Mouse (Mus musculus) CH12.LX (cell line): ENCODE results near the gene Ankrd33. TPM values are rescaled to one million over a fixed set of nuclear protein-coding genes. Genes with fewer than 3 reads are reported as not detected.

Source experiments
- DNase-seq: peaks from one replicate; pipeline ENCODE4 v3.0.0-alpha.2; 2013; ENCODE audit errors: extremely low read depth
- H3K27ac ChIP-seq: 2 replicates; pipeline ENCODE4 v1.5.1; 2012; ENCODE audit warnings: low read depth, mild to moderate bottlenecking, control low read depth, moderate library complexity; ENCODE audit not compliant: insufficient read depth
- H3K27me3 ChIP-seq: replicated peaks from 2 replicates; pipeline ENCODE3; 2012; ENCODE audit warnings: inconsistent platforms
- H3K36me3 ChIP-seq, 2 experiments: replicated peaks in 1 of 2; 2 replicates each; pipeline versions ENCODE3 to v1.6.1; 2012; ENCODE audit warnings: inconsistent platforms in 1 of 2, low read length in 1 of 2, mild to moderate bottlenecking in 1 of 2, mixed read lengths in 1 of 2, moderate library complexity in 1 of 2; ENCODE audit not compliant: control insufficient read depth in 1 of 2, insufficient read depth in 1 of 2
- H3K4me1 ChIP-seq, 2 experiments: 2 replicates each; pipeline ENCODE4 v1.6.1; 2012; ENCODE audit warnings: inconsistent platforms in 1 of 2, moderate library complexity in 1 of 2; ENCODE audit not compliant: insufficient read depth in 2 of 2, control insufficient read depth in 1 of 2
- H3K4me2 ChIP-seq: 2 replicates; pipeline ENCODE4 v1.6.1; 2012; ENCODE audit warnings: low read depth, mild to moderate bottlenecking, control low read depth; ENCODE audit not compliant: poor library complexity, insufficient read depth, severe bottlenecking
- H3K4me3 ChIP-seq, 3 experiments: fragments of 150-350 bp in 1 of 3; sonication (generic) in 1 of 3; replicated peaks in 1 of 3; 2 replicates each; pipeline versions ENCODE3 to v1.5.1; 2011 to 2012; ENCODE audit warnings: low read depth in 2 of 3, low read length in 2 of 3, mild to moderate bottlenecking in 2 of 3, moderate library complexity in 2 of 3, control low read depth in 1 of 3, improper control_type of control experiment in 1 of 3, inconsistent platforms in 1 of 3, mixed read lengths in 1 of 3; ENCODE audit not compliant: poor library complexity in 1 of 3
- H3K79me2 ChIP-seq: replicated peaks from 2 replicates; pipeline ENCODE4 v1.6.1; 2012; ENCODE audit warnings: mild to moderate bottlenecking, moderate library complexity; ENCODE audit not compliant: control insufficient read depth, poor library complexity, insufficient read depth, severe bottlenecking; ENCODE audit errors: extremely low read depth
- H3K9ac ChIP-seq: 2 replicates; pipeline ENCODE4 v1.6.1; 2012; ENCODE audit warnings: low read depth, mild to moderate bottlenecking, control low read depth, moderate library complexity; ENCODE audit not compliant: insufficient read depth
- H3K9me3 ChIP-seq: replicated peaks from 2 replicates; pipeline ENCODE3; 2012; ENCODE audit warnings: low read length, inconsistent platforms, mixed read lengths
- CHD1 ChIP-seq: IDR thresholded peaks from 2 replicates; pipeline ENCODE4 v1.6.1; 2012; ENCODE audit warnings: low read depth, low read length, improper control_type of control experiment, inconsistent platforms
- CTCF ChIP-seq, 2 experiments: IDR thresholded peaks in 1 of 2; conservative IDR thresholded peaks in 1 of 2; 2 replicates each; pipeline ENCODE4 v1.5.1; 2011 to 2012; ENCODE audit warnings: low read depth in 2 of 2, low read length in 2 of 2, improper control_type of control experiment in 1 of 2, inconsistent platforms in 1 of 2, mild to moderate bottlenecking in 1 of 2, moderate library complexity in 1 of 2
- E2F4 ChIP-seq: IDR thresholded peaks from 2 replicates; pipeline ENCODE4 v1.6.1; 2011; ENCODE audit warnings: low read depth, low read length, improper control_type of control experiment; ENCODE audit not compliant: insufficient replicate concordance
- ELF1 ChIP-seq: IDR thresholded peaks from 2 replicates; pipeline ENCODE4 v1.6.1; 2014; ENCODE audit warnings: low read depth, mild to moderate bottlenecking, inconsistent platforms, low read length, improper control_type of control experiment
- EP300 ChIP-seq: IDR thresholded peaks from 2 replicates; pipeline ENCODE4 v1.6.1; 2011; ENCODE audit warnings: low read length, improper control_type of control experiment
- ETS1 ChIP-seq: conservative IDR thresholded peaks from 2 replicates; pipeline ENCODE4 v1.6.1; 2012; ENCODE audit warnings: low read depth, mild to moderate bottlenecking, inconsistent platforms, low read length, improper control_type of control experiment, moderate library complexity
- HCFC1 ChIP-seq: IDR thresholded peaks from 2 replicates; pipeline ENCODE4 v1.6.1; 2012; ENCODE audit warnings: low read depth, mild to moderate bottlenecking, inconsistent platforms, low read length, improper control_type of control experiment
- JUND ChIP-seq: conservative IDR thresholded peaks from 2 replicates; pipeline ENCODE4 v1.6.1; 2011; ENCODE audit warnings: low read depth, low read length, improper control_type of control experiment
- MAFK ChIP-seq: IDR thresholded peaks from 2 replicates; pipeline ENCODE4 v1.6.1; 2011; ENCODE audit warnings: low read length, improper control_type of control experiment; ENCODE audit not compliant: insufficient replicate concordance
- MXI1 ChIP-seq: IDR thresholded peaks from 2 replicates; pipeline ENCODE4 v1.6.1; 2011; ENCODE audit warnings: mild to moderate bottlenecking, low read depth, low read length, improper control_type of control experiment
- PAX5 ChIP-seq: IDR thresholded peaks from 2 replicates; pipeline ENCODE4 v1.6.1; 2012; ENCODE audit warnings: low read length, inconsistent platforms, mixed read lengths
- POLR2AphosphoS2 ChIP-seq: IDR thresholded peaks from 2 replicates; pipeline ENCODE4 v1.6.1; 2011; ENCODE audit warnings: low read depth, low read length, improper control_type of control experiment
- SMC3 ChIP-seq: IDR thresholded peaks from 2 replicates; pipeline ENCODE4 v1.6.1; 2011; ENCODE audit warnings: low read depth, low read length, improper control_type of control experiment
- TBP ChIP-seq: conservative IDR thresholded peaks from 2 replicates; pipeline ENCODE4 v1.6.1; 2011; ENCODE audit warnings: low read depth, low read length, improper control_type of control experiment
- TCF12 ChIP-seq: IDR thresholded peaks from 2 replicates; pipeline ENCODE4 v1.6.1; 2014; ENCODE audit warnings: low read depth, mild to moderate bottlenecking, inconsistent platforms, low read length, improper control_type of control experiment
- USF2 ChIP-seq: conservative IDR thresholded peaks from 2 replicates; pipeline ENCODE4 v1.6.1; 2011; ENCODE audit warnings: low read depth, low read length, improper control_type of control experiment
- ZC3H11A ChIP-seq: IDR thresholded peaks from 2 replicates; pipeline ENCODE4 v1.6.1; 2012; ENCODE audit warnings: low read depth, mild to moderate bottlenecking, inconsistent platforms, low read length, improper control_type of control experiment
- dilution Hi-C: fragments of 300-500 bp; cut with MboI; formaldehyde crosslinking; loops from 2 replicates; pipeline ENCODE4 v1.14.3; 2020; ENCODE audit warnings: low sequenced_read_pairs; ENCODE audit not compliant: extremely low pct_unique_long_range_greater_than_20kb, extremely low pct_ligation_motif_present
- in situ Hi-C: fragments of 300-500 bp; cut with MboI; formaldehyde crosslinking; loops from 3 replicates; pipeline ENCODE4 v1.14.3; 2019; ENCODE audit warnings: low sequenced_read_pairs, low pct_ligation_motif_present, low pct_unique_long_range_greater_than_20kb, mixed read lengths
- polyA plus RNA-seq: library from polyadenylated mRNA; unstranded; fragments of >175 nt; gene quantifications from 2 replicates; pipeline ENCODE4 v1.2.1, GENCODE M21; 2012; ENCODE audit warnings: low read depth; ENCODE audit not compliant: insufficient read length
- total RNA-seq, 2 experiments: library from RNA; depleted of rRNA; stranded (reverse); fragments of 300-350 nt in 1 of 2; fragments of >200 nt in 1 of 2; gene quantifications; 2 replicates each; pipeline ENCODE4 v1.2.3; 2012 to 2014

Gene Ankrd33
- total and polyA plus RNA-seq, 3 experiments: not detected

DNA sequence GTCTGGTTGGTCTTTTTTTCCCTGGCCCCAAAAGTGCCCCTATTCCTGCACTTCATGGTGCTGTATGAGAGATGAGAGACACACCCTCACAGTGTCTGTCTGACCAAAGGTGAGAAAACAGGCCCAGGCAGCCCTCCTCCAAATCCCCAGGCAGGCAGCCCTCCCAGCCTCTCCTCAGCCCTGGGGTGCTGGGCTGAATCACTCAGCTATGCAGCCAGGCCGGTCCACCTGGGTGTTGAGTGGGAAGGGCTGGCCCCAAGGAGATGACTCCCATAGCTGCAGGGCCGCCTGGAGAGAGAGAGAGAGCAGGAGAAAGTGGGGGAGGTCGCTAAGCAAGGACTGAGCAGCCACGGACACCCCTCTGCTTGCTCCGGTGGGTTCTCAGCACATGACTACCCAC, 44.8 kb upstream of the Ankrd33 start:
- no peaks in the 10 kb centered on the region for H3K9me3 ChIP-seq
- H3K79me2 ChIP-seq: no peaks in the 10 kb centered on the region
- no peaks in the 10 kb centered on the region for H3K36me3 ChIP-seq
- TF ChIP-seq MAFK (no peak), CHD1 (no peak), E2F4 (no peak)
- peaks cover 91% of the 10 kb centered on the region for H3K27me3 ChIP-seq
- H3K4me1 ChIP-seq: no peaks in the 10 kb centered on the region
- H3K4me2 ChIP-seq: no peak overlapping the region
- no peak for DNase-seq
- in situ Hi-C loops (no loop called here), dilution Hi-C loops (no loop called here)
- H3K27ac ChIP-seq: no peak overlapping the region
- H3K4me3 ChIP-seq: no peak overlapping the region
- no peak overlapping the region for H3K9ac ChIP-seq

DNA sequence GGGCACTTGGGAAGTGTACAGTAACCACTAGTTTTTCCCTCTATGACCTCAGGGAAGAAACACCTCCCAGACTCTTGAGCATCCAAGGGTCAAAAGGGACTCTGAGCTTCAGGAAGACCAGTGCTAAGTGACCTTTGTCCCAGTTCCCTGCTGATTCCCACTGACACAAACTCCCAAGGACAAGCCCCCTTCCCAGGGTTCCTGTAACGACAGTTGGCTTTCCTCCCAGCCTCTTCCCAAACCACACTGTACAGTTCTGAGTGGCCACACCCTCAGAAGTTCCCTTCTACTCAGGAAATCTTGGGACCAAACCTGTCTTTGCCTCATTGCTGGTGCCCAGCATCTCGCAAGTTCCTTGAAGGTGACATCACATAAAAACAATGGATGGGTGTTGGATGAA, 42.8 kb upstream of the Ankrd33 start:
- H3K4me3 ChIP-seq: no peak overlapping the region
- no peak overlapping the region for H3K27ac ChIP-seq
- TF ChIP-seq ZC3H11A: no peak
- TF ChIP-seq ETS1: no peak
- no peak for TF ChIP-seq ELF1
- no peak for TF ChIP-seq SMC3
- TF ChIP-seq HCFC1: no peak
- no peak for TF ChIP-seq PAX5
- TF ChIP-seq CTCF (conservative IDR thresholded peaks at IDR 0.05 in 1 of 2, IDR thresholded peaks at IDR 0.05 in 1 of 2; ENCODE audit: low read depth in 2 of 2, low read length in 2 of 2): no peak
- TF ChIP-seq TBP: no peak
- TF ChIP-seq POLR2AphosphoS2: no peak
- TF ChIP-seq EP300: no peak
- TF ChIP-seq JUND: no peak
- TF ChIP-seq MAFK: no peak
- no peak for TF ChIP-seq USF2
- no peak for TF ChIP-seq MXI1
- no peak for TF ChIP-seq TCF12
- peaks cover 97% of the 10 kb centered on the region for H3K27me3 ChIP-seq
- peaks cover 3% of the 10 kb centered on the region for H3K9me3 ChIP-seq
- H3K4me2 ChIP-seq: no peak overlapping the region
- DNase-seq: no peak
- no peaks in the 10 kb centered on the region for H3K79me2 ChIP-seq
- no peaks in the 10 kb centered on the region for H3K36me3 ChIP-seq
- dilution Hi-C loops (no loop called here), in situ Hi-C loops (no loop called here)
- no peaks in the 10 kb centered on the region for H3K4me1 ChIP-seq
- no peak overlapping the region for H3K9ac ChIP-seq
